Mouse (Mus musculus) heart, embryonic 13.5 days (tissue): ENCODE measurements at regions not wholly inside any gene's neighbourhood (a gene's known extent, or its start where the extent isn't known, plus 50 kb on each side); places are given as distances from the start of the nearest gene placed in this dataset.
A peak's percentile ranks its signal among the peaks of the same experiment; 100 is the strongest.

ENCODE experiments used
- ATAC-seq: fragments of 200-750 bp; cut with Nextera tagmentation; 2 replicates; pipeline ENCODE4 v1.8.0; 2017; ENCODE audit warnings: moderate TSS enrichment; ENCODE audit not compliant: insufficient number of reproducible peaks, low FRiP score, low TSS enrichment; ENCODE audit errors: extremely low read depth
- H3K27ac ChIP-seq: fragments of 300-500 bp; sonication (generic); replicated peaks from 2 replicates; pipeline ENCODE4 v1.5.1; 2015; ENCODE audit warnings: moderate library complexity, mild to moderate bottlenecking, inconsistent platforms
- H3K27me3 ChIP-seq: fragments of 300-500 bp; sonication (generic); replicated peaks from 2 replicates; pipeline ENCODE4 v1.6.1; 2015; ENCODE audit warnings: mild to moderate bottlenecking, inconsistent platforms
- H3K36me3 ChIP-seq: fragments of 300-500 bp; sonication (generic); 2 replicates; pipeline ENCODE4 v1.6.1; 2015; ENCODE audit warnings: mild to moderate bottlenecking, inconsistent platforms
- H3K4me1 ChIP-seq: fragments of 300-500 bp; sonication (generic); 2 replicates; pipeline ENCODE4 v1.6.1; 2015; ENCODE audit warnings: inconsistent platforms
- H3K4me2 ChIP-seq: fragments of 300-500 bp; sonication (generic); 2 replicates; pipeline ENCODE4 v1.6.1; 2015; ENCODE audit warnings: inconsistent platforms, mild to moderate bottlenecking, moderate library complexity
- H3K4me3 ChIP-seq: fragments of 300-500 bp; sonication (generic); 2 replicates; pipeline ENCODE4 v1.5.1; 2015; ENCODE audit warnings: moderate library complexity, mild to moderate bottlenecking, inconsistent platforms
- H3K9ac ChIP-seq: fragments of 300-500 bp; sonication (generic); 2 replicates; pipeline ENCODE4 v1.6.1; 2015; ENCODE audit warnings: inconsistent platforms, mild to moderate bottlenecking, moderate library complexity
- H3K9me3 ChIP-seq: fragments of 300-500 bp; sonication (generic); 2 replicates; pipeline ENCODE4 v1.6.1; 2016; ENCODE audit warnings: inconsistent platforms
- WGBS: fragments of 180-500 bp; shearing (Covaris S2); methylation state at CpG from one replicate; pipeline ENCODE4 v1.1.7; 2015; ENCODE audit warnings: mixed read lengths; 5-methylcytosine and 5-hydroxymethylcytosine counted together

DNA sequence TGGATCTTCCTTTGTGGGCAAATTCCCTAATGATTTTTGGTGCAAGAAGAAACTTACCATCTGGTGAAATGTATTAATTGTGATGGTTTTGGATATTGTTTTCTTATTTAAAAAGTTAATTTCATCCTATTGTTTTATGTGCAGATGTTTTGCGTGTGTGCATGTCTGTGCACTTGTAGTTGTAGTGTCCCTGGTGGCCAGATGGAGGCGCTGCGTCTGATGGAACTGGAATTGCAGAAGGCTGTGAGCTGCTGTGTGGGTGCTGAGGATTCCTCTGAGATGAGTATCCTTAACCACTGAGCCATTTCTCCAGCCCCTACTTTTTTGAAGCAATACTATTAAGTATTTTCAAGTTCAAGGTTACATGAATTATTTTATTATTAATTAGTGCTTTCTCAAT is 181.5 kb upstream of the Tmpo start:
- Histone ChIP-seq H3K4me3 (no peak overlapping the region), H3K4me2 (no peak overlapping the region), H3K9ac (no peak overlapping the region), H3K27ac (no peak overlapping the region), H3K9me3 (no peaks in the 10 kb centered on the region), H3K4me1 (no peaks in the 10 kb centered on the region), H3K27me3 (no peaks in the 10 kb centered on the region), H3K36me3 (no peaks in the 10 kb centered on the region)
- no peak for ATAC-seq
- 69% methylated on average over 3 of the region's 3 CpGs for WGBS

DNA sequence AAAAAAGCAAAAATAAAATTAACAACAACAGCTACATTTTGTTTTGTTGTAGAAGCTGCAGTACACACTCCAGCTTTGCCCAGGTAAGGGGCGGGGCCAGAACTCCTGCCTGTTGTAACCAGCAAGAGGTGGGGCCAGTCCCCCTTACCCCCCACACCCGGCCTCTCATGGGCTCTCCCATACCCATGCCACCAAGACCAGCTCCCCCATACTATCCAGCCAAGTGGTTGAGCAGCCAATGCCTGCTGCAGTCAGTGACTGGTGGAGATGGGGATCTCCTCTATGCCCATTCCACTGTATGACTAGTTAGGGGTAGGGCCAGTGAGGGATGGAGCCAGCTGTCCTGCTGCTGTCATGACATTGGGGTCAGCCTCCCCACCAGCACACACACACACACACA is 180.5 kb upstream of the Tmpo start:
- H3K4me1 ChIP-seq = no peaks in the 10 kb centered on the region
- no peaks in the 10 kb centered on the region for H3K27me3 ChIP-seq
- no peak overlapping the region for H3K9ac ChIP-seq
- H3K4me2 ChIP-seq = no peak overlapping the region
- H3K4me3 ChIP-seq = no peak overlapping the region
- no peaks in the 10 kb centered on the region for H3K9me3 ChIP-seq
- no peak overlapping the region for H3K27ac ChIP-seq
- 74% methylated on average over 2 of the region's 2 CpGs for WGBS
- no peak for ATAC-seq
- H3K36me3 ChIP-seq = no peaks in the 10 kb centered on the region

DNA sequence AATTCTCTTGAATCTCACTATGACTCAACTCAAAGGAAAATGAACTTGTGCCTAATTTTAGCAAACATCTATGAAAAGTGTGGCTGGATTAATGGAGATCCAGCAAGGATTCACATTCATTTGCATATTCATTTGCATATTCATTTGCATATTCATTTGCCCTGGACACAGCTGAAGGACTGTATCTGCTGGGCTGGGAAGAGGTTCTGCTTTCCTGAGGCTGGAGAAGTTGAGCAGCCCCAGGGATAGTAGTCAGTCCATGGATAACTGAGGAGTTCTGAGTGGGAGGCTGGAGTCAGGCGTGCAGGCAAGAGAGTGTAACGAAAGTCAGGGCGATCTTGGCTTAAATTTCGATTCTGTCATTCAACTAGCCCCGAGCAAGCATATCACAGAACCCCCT is 164.3 kb upstream of the Tmpo start:
- Histone ChIP-seq H3K27me3 (no peaks in the 10 kb centered on the region), H3K27ac (no peak overlapping the region), H3K4me1 (peaks cover 5% of the 10 kb centered on the region; the same call in 1 of the 2 replicates), H3K9me3 (no peaks in the 10 kb centered on the region), H3K4me3 (no peak overlapping the region), H3K9ac (no peak overlapping the region), H3K36me3 (no peaks in the 10 kb centered on the region), H3K4me2 (no peak overlapping the region)
- ATAC-seq = no peak
- WGBS = 69% methylated on average over 5 of the region's 5 CpGs

DNA sequence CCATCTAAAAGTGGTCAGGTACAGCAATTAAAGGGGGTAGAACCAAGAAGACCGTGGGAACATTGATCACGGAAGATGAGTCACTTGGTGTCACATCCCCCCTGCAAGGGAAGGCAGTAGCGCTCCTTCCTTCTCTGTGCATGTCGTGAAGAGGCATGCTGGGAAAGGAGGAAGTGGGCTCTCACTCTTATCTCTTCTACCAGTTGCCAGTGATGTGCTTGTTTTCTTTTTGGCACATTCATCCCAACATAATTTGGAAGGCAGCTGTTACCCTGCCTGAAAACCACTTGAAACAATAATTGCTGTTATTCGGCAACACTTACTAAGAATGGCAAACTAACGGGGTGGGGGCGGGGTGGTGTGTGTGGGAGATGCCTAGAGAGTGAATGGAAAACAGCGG is 161.0 kb upstream of the Tmpo start:
- WGBS = 54% methylated on average over 8 of the region's 8 CpGs
- no peak for ATAC-seq

DNA sequence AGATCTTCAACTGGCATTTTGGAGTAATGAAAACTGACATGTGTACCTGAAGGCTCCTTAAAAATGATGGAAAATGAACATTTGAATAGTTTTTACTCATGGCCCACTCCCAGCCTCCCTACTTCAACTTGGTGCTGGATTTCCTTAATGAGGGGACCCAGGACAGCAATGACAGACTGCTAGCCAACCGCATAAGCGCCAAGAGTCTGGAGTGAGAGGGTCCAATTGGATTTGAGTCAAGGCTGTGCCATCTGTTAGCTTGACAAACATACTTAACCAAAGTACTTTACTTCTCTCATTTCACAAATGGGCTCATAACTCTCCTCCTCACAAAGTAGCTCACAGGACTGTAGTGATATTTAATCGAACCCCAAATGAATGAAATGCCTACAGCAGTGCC is 158.2 kb upstream of the Tmpo start:
- no peak overlapping the region for H3K4me2 ChIP-seq
- H3K4me1 ChIP-seq = peaks cover 5% of the 10 kb centered on the region; the same call in 1 of the 2 replicates
- no peak for ATAC-seq
- H3K36me3 ChIP-seq = no peaks in the 10 kb centered on the region
- H3K9me3 ChIP-seq = no peaks in the 10 kb centered on the region
- H3K27ac ChIP-seq = no peak overlapping the region
- H3K27me3 ChIP-seq = no peaks in the 10 kb centered on the region
- no peak overlapping the region for H3K4me3 ChIP-seq
- 74% methylated on average over 3 of the region's 3 CpGs for WGBS
- H3K9ac ChIP-seq = no peak overlapping the region

More for the DNA sequence above, 161.0 kb upstream of the Tmpo start:
- Histone ChIP-seq H3K27ac (no peak overlapping the region), H3K27me3 (no peaks in the 10 kb centered on the region), H3K9me3 (no peaks in the 10 kb centered on the region), H3K4me2 (no peak overlapping the region), H3K9ac (no peak overlapping the region), H3K4me3 (no peak overlapping the region), H3K4me1 (peaks cover 5% of the 10 kb centered on the region; the same call in 1 of the 2 replicates), H3K36me3 (no peaks in the 10 kb centered on the region)

DNA sequence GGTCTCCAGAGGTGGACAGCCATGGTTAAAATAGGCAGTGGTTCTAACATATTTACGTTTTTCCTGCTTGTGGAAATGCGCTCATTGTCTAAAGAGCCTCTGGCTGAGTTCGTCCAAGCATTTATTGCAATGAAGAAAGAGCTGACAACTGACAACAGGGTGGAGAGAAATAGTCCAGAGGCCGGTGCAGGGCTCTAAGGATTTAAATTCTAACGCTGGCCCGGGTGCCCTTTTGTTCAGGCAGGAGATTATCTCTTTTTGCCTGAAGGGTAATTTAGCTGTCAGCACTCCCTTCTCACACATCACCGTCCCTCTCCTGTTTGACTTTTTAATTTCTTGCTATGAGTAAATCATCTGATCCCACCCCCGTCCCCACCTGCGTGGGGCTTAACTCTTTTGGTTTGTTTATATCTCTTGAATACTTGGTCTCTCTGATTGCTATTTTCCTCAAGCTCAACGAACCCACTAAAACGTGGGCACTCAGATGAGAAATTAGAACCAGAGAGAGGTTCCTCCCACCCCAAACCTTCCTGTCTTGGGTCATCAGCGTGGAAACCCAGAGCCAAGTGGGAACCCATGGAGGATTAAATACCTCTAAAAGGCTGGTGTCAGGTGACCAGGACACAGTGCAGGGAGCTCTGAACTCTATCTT is 145.7 kb upstream of the Tmpo start:
- peak overlapping the region; percentile 35 for H3K4me2 ChIP-seq

DNA sequence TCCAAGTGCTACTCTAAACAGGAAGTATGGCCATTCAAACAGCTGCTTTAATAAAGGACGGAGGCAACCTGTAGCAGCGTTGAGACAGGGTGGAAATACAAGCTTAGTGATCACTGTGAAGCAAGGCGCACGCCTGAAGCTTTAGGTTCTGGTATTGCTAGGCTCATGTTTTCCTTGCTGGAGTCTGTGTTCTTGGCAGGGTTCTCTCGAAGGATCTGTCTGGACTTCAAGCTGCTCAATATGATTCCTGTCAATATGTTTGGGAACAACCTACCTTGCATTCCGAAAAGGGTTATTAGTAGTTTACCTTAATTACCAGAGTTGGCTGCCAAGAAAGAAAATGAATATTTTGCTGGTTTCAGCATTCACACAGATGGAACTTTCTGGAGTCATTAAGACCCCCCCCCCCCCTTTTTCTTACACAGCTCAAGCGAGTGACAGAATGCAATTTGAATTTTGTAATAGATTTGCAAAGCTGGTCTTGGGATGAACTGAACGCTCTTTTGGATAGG is 145.1 kb upstream of the Tmpo start:
- peaks cover 17% of the 10 kb centered on the region for H3K4me1 ChIP-seq
- H3K4me3 ChIP-seq = no peak overlapping the region
- no peak for ATAC-seq
- H3K4me2 ChIP-seq = peak overlapping the region; percentile 35
- H3K27me3 ChIP-seq = no peaks in the 10 kb centered on the region
- H3K36me3 ChIP-seq = no peaks in the 10 kb centered on the region
- H3K9me3 ChIP-seq = no peaks in the 10 kb centered on the region
- 74% methylated on average over 8 of the region's 8 CpGs for WGBS
- H3K9ac ChIP-seq = no peak overlapping the region
- peak overlapping the region; percentile 36; the same call in 1 of the 2 replicates for H3K27ac ChIP-seq

More for the DNA sequence above, 145.7 kb upstream of the Tmpo start:
- Histone ChIP-seq H3K4me1 (peaks cover 17% of the 10 kb centered on the region), H3K9me3 (no peaks in the 10 kb centered on the region), H3K36me3 (no peaks in the 10 kb centered on the region), H3K9ac (no peak overlapping the region), H3K27me3 (no peaks in the 10 kb centered on the region), H3K4me3 (no peak overlapping the region), H3K27ac (peak overlapping the region; percentile 36; the same call in 1 of the 2 replicates)
- ATAC-seq = no peak
- 29% methylated on average over 12 of the region's 12 CpGs for WGBS

DNA sequence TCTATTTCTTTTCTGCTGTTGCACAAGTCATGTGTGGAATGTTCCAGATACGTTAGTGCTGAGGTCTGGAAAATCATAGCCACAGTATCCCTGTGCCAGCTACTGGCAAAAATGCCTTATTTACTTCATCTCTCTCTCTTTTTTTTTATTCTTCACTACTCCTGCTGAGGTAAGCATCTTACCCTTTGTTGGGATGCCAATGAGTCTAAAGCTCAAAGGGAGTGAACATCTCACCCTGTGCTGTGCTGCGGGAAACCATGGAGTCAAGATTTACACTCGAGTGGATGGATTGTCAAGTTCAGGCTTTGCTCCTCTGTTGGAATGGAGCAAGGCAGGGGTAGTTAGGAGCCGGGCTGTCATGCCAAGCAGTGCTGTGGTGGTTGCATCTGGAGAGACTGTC is 140.1 kb upstream of the Tmpo start:
- Histone ChIP-seq H3K36me3 (no peaks in the 10 kb centered on the region), H3K27me3 (no peaks in the 10 kb centered on the region), H3K4me3 (no peak overlapping the region), H3K9me3 (no peaks in the 10 kb centered on the region), H3K4me2 (no peak overlapping the region), H3K27ac (no peak overlapping the region), H3K4me1 (peaks cover 5% of the 10 kb centered on the region), H3K9ac (no peak overlapping the region)
- WGBS = 77% methylated on average over 4 of the region's 4 CpGs
- ATAC-seq = no peak

DNA sequence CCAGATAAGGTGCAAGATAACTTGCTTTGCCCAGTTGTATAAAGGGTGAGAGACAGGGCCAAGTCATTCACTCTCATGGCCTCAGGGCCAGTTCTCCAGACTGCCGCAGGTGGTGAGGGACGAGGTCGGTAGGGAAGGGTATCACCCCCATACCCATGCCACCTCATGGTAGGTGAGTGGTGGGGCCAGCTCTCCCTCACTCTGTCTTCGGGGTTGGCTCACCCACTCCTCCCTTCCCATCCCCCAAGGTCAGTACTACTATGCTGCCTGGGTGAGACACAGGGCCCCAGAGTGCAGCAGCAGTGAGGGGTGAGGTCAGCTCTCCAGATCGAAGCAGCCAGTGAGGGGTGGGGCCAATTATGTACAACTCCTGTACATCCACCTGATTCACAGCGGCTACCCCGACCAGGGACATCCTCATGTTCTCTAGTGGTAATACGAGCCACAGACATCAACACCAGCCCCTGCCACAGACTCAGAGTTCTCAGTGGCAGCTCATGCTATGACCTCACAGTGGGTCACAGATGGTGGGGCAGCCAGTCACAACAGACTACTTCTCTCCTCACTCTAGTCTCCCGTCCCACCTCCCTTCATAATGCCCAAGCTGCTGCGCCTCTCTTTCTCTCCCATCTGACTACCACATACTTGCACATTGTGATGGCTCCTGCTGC is 138.5 kb upstream of the Tmpo start:
- Histone ChIP-seq H3K9ac (no peak overlapping the region), H3K4me1 (no peaks in the 10 kb centered on the region; the same call in 1 of the 2 replicates), H3K27me3 (no peaks in the 10 kb centered on the region), H3K4me2 (no peak overlapping the region), H3K4me3 (no peak overlapping the region), H3K9me3 (no peaks in the 10 kb centered on the region), H3K27ac (no peak overlapping the region), H3K36me3 (no peaks in the 10 kb centered on the region)
- peak; percentile 42 for ATAC-seq
- WGBS = 74% methylated on average over 10 of the region's 10 CpGs

DNA sequence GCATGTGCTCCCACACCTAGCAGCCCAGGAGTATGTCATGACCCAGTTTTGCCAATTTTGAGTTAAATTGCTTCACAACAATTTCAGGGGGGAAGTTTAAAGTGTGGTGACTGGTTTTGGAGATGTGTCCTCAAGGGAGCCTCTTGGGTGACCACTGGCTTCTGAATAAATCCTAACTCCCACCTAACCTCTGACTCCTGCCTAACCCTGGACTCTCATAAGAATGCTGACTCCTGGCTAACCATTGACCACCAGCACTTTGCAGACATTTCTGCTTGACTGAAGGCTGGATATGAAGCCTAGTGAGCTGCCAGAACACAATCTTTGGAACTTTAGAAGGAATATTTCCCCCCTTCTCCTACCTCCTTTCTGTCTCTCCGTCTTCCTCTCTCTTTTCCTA is 133.3 kb upstream of the Tmpo start:
- Histone ChIP-seq H3K36me3 (no peaks in the 10 kb centered on the region), H3K4me1 (no peaks in the 10 kb centered on the region; the same call in 1 of the 2 replicates), H3K4me2 (no peak overlapping the region), H3K4me3 (no peak overlapping the region), H3K9ac (no peak overlapping the region), H3K27ac (no peak overlapping the region), H3K9me3 (no peaks in the 10 kb centered on the region), H3K27me3 (no peaks in the 10 kb centered on the region)
- WGBS = 83% methylated on average over 1 of the region's 1 CpGs
- ATAC-seq = no peak

DNA sequence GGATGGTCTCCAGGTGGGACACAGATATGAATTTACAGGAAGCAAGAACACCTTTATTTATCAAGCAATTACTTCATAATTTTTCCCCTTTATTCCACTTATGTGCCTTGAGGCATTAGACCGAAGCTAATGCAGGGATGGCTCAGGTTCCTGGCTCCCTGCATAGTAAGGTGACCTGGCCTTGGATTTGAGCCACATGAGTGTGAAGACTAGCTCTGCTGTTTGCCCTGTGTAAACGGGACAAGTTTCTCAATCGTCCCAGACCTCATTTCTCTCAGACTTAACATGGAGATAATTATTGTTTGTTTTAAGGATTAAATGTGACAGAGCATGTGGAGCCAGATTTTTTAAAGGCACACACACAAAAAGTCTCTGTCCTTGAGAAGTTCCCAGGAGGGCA is 132.2 kb upstream of the Tmpo start:
- H3K4me2 ChIP-seq = no peak overlapping the region

DNA sequence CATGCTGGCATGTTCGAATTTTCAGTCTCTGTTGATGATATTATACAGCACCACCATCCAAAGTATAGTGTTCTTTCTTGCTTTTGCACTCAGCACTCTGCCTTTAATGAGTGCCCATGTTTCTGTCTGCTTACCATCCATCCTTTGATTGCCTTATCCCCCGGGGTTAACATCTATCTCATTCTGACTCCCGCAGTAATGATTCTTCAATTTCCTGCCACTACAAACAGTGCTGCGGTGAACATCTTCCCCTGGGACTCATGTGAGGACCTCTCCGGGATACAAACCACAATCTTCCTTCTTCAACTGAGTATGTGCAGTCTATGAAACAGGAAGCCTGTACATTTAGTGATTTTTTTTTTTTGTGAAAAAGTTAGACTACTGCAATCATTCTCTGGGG is 131.8 kb upstream of the Tmpo start:
- ATAC-seq = no peak
- Histone ChIP-seq H3K4me2 (no peak overlapping the region), H3K9me3 (no peaks in the 10 kb centered on the region), H3K4me3 (no peak overlapping the region), H3K9ac (no peak overlapping the region), H3K27me3 (no peaks in the 10 kb centered on the region), H3K4me1 (no peaks in the 10 kb centered on the region), H3K27ac (no peak overlapping the region), H3K36me3 (no peaks in the 10 kb centered on the region)
- 62% methylated on average over 5 of the region's 5 CpGs for WGBS

More for the DNA sequence above, 132.2 kb upstream of the Tmpo start:
- no peak for ATAC-seq
- Histone ChIP-seq H3K36me3 (no peaks in the 10 kb centered on the region), H3K4me1 (no peaks in the 10 kb centered on the region), H3K27me3 (no peaks in the 10 kb centered on the region), H3K9me3 (no peaks in the 10 kb centered on the region), H3K27ac (no peak overlapping the region), H3K9ac (no peak overlapping the region), H3K4me3 (no peak overlapping the region)
- 45% methylated on average over 3 of the region's 3 CpGs for WGBS
